Mouse (Mus musculus) embryo, embryonic 9.5 days (tissue): Measurements from ENCODE around the gene Cyp1a1.

ENCODE experiments used
- DNase-seq: peaks from one replicate; pipeline ENCODE4 v3.0.0-alpha.2; 2017; ENCODE audit errors: extremely low spot score

The Cyp1a1 gene

DNA sequence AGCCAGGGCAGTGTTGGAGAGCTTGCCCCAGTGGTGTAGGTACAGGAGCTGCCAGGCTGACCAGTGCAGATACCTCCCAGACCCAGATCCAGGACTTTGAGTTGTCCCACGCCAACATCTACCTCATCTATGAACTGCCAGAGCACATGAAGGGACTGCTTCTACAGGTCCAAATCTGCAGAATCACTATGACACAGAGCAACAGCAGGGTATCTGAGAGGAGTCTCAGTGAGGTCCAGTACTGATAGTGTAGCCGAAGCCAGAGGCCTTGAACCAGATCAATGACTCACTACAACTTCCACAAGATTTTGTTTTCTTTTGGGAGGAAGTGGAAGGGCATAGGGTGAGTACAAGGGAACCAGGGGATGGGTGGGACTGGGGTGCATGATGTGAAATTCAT, at the start of gene Cyp1a1:
Cyp1a1 (plus strand) TSS at position 178 of the 400 bp plus-strand sequence.
- no peak for DNase-seq

DNA sequence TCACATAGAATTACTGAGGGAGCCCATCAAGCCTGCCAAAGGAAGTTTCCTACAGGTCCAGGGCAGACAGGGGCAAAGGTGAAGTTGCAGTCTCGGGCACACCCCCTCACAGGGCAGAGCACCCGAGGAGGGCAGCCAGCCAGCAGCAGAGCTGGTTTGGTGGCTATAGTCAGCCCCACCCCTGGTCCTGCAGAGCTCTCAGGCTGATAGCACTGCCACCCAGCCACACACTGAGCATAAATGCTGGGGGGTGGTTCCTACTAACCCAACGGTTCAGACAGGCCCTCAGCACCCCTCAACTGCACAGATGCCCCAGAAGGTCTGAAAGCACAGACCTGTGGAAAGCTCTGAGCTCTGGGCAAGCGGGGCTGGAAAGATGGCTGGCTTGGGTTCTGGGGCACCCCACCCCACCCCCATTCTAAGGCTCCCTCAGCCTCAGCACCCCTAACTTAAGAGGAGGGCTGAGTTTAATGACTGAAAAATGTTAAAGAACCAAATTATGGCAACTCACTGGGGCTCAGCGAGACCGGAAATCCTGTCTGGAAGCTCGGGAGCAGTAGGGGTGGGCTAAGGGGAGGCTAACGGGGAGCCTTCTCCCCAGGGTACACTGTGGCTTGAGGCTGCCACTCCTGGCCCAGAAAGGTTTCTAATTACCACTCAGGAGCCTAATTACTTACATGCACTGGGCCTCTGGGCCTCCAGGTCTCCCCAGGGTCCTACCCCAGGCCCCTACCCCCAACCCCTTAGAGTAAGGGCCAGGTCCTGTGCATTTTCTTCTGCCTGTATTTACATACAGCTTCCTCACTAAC, 48.9 kb upstream of the Cyp1a1 start:
- no peak for DNase-seq

DNA sequence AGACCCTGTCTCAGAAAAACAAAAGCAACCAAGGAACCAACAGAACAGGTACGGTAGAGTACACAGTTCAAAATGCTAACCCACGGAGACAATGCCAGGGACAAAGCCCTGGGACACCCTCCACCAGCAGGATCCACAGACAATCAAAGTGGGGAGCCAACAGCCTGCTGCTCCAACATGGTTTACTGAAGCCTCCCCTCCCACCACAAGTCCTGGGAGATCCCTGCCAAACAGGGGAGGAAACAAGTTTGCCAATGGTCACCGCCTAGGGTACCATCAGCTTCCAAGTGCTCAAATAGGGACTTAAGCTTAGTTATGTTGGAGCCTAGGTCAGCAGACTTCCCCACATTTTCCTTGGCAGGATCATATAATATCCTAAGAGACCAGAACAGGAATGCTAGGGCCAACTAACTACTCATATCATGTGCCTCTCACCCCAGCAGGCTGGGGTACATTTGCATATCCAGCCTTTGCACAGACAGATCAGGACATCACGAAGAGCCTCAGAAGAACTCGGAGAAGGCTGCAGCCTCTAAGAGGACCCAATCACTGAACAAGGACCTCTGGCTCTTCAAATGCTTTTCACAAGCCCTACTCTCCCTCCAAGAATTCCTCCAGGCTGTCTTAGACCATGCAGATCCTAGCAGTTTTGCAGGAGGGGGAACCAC, 47.9 kb upstream of the Cyp1a1 start:
- no peak for DNase-seq

DNA sequence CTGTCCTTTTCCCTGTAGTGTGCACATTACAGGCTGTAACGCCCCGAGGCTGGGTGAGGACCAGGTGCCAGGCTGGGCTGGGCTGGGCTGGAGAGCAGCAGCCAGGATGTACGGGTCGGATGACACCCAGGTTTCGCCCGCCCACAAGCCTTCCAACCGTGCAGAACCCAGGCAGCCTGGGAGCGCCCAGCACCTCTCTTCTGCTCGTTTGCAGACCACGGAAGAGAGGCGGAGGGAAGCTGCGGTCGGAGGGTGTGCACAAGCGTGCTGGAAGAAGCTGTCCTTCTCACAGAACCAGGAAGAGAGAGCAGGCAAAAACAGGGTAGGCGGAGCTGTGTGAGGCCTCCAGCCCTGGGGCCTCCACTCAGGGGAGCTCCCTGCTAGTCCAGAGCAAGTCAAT, 47.3 kb upstream of the Cyp1a1 start:
- DNase-seq = no peak

DNA sequence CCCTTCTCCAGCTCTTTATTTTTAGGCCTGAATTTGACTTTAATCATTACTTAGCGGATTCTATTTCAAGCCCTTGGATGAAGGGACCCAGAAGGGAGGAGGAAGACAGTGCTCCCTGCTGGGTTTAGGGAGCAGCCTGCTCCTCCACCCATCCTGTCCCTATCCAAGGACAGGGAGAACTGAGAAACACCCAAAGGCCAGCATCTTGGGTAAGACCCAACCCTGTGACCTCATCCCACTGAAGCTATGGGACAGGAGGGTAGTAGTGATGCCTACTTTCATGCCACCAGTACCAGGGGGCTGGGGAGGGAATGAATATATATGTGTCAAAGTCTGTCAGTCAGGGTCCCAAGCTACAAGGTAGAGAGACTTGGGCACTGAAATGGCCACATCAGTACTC, 46.7 kb upstream of the Cyp1a1 start:
- no peak for DNase-seq

DNA sequence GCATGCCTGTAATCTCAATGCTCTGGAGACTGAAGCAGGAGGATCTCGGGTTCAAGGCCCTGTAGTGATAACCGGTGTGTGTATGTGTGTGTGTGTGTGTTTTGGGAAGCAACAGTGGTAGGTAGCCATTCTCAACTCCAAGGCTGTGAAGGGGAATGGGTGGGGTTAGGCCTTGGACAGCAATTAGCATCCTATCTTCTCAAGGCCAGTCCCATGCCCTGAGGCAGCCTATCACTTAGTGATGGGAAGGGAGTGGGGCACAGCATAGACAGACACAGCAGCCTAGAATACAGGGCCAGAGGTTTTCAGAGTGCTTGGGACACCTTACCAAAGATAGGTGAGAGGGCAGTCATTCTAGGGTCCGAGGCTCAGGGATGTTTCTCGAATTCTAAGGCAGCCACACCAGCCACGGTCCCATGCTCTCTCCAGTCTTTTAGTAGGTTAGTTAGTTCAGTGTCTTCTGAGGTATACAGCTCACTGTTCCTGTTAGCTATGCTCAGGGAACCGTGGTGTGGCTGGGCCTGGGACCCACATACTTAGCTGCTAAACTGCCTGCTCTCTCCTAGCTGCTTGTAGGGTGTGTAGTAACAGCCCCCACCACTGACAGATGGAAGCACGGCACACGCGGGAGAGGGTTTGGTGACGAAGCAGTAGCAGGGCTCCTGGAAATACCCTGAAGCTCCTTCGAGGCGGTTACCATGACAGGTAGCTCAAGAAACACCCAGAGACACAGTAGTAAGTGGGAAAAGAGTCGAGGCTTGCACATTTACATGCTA, 45.8 kb upstream of the Cyp1a1 start:
- DNase-seq = no peak

GRCm38 (mm10) chr9:57643169-57643855, 44.4 kb upstream of the Cyp1a1 start:
- DNase-seq = no peak

DNA sequence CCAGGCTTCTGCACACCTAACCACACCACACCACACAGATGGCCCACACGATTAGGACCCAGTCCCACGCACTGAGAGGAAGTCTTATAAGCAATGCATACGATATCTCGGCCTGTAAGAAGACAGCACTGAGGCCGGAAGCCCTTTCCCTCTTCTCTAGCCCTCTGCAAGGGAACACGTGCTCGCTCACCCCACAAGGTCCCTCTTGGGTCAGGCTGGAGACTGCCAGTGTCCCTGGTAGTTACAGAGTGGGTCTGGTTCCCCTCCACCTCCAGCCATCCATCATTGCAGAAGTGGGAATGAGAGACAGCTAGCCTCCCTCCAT, 43.9 kb upstream of the Cyp1a1 start:
- DNase-seq = no peak

- DNase-seq = peak; percentile 46
Observed at GRCm38 (mm10) chr9:57644442-57644943, 43.2 kb upstream of the Cyp1a1 start.

DNA sequence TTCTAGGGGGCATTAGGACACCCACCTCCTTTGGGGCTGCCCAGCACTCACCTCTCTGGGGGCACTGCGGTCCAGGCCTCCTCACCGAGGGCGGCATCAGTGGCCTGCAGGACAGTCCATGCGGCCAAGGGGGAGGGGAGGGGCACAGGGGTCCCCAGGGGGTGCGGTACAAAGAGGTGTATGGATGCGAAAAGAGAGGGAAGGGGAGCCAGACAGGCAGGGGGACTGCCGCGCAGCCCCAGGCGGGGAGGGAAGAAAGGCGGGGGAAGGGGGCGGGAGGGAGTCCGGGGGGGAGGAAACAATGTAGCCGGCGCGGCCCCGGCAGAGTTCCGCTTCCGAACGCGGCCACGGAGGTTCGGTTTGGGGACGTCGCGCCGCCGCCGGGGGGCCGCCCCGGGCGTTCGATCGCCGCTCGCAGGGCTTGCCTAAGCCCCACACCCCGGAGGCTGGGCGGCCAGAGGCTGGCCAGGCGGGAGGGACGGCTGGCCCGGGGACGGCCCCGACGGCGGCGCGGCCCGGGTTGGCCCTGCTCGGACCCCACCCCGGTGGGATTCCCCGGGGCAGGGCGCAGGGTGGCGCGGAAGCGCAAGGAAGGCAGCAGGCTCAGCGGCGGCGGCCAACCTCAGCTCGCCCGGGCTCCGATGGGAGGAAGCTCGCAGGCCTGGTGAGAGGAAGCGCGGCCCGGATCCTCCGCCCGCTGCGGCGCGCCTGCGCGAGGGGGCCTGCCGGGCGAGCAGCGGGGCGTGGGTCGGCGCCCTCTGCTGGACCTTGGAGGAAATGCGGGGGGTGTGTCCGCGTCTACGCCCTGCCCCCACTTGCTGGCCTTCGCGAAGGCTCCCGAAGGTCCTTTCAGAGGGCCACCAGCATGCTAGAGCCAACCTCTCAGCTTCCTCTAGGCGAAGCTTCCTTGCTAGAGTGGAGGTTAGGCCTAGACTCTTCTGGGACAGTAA, 42.5 kb upstream of the Cyp1a1 start:
- peak; percentile 94 for DNase-seq

GRCm38 (mm10) chr9:57646551-57647103, 41.1 kb upstream of the Cyp1a1 start:
- DNase-seq = no peak

DNA sequence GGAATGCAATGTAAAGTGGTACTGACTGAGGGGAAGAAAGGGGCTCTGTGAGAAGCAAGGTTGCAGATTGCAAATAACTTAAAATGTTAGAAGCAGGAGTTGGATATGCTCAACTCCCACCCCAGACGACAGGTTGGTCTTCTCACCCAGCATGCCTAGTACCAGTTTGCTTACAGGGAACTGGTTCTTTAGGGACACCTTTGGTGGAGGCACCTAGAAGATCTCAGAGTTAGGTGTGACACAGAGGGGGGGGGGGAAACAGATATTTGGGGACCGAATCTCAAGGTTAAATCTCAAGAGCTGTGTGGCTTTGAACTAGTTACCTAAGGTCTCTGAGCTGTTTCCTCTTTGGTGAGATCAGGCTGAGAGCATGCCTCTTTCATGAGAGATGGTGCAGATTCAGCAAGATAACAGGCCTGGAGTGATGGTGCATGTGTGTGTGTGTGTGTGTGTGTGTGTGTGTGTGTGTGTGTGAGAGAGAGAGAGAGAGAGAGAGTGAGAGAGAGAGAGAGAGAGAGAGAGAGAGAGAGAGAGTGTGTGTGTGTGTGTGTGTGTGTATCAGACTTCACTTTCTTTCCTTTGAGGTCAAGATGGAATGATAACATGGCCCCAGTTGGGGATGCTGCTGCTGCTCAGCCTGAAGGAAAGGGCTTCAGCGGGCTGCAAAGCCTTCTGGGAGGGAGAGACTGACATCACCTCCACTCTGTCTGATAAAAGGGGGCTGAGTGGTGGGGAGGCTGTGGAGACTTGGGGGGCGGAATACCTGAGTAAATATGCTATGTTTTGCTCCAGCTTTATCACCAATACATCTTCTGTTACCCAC, 40.2 kb upstream of the Cyp1a1 start:
- no peak for DNase-seq

DNA sequence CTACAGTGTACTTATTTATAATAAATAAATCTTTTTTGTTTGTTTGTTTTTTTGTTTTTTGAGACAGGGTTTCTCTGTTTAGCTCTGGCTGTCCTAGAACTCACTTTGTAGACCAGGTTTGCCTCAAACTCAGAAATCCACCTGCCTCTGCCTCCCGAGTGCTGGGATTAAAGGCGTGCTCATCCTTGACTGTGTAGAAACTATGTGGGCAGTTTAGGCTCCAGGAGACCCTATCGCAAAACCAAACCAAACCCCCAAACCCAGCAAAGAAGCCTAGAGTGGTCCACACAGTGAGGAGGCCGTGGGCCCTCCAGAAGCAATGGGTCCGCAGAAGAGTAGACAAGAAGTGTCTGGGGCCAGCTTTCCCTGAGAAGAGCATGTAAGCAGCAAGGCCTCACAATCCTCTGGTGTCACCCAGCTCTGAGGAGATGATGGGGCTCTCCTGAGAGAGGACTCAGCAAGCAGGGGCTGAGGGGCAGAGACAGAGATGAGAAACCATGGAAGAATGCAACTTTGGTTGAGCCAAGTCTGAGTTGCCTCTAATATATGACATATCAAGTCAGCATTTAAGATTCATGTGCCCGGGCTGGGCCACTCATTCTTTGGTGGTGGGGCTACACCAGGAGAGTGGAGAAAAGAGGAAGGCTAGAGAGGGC, 37.5 kb upstream of the Cyp1a1 start:
- DNase-seq = no peak

GRCm38 (mm10) chr9:57650786-57651311, 36.9 kb upstream of the Cyp1a1 start:
- DNase-seq = no peak

- DNase-seq = no peak
Observed at GRCm38 (mm10) chr9:57652351-57652750, 35.4 kb upstream of the Cyp1a1 start.

GRCm38 (mm10) chr9:57652855-57653254, 34.9 kb upstream of the Cyp1a1 start:
- peak; percentile 42 for DNase-seq

GRCm38 (mm10) chr9:57653283-57653682, 34.4 kb upstream of the Cyp1a1 start, which contains the start of gene Csk:
Csk (minus strand) TSS chr9:57653631.
- DNase-seq = no peak

DNA sequence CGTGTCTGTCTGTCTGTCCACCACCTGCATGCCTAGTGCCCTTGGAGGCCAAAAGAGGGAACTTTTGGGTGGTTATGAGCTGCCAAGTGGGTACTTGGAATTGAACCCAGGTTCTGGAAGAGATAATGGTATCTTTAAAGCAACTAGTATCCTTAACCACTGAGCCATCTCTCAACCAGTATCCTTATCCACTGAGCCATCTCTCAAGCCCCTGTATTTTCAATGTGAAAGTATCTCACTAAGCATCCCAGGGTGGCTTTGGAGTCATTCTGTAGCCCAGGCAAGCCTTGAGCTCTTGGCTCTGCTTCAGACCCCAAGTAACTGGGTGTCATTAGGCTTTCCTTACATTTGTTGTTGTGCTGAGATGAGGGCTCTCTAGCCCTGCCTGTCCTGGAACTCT, 32.8 kb upstream of the Cyp1a1 start:
- no peak for DNase-seq

GRCm38 (mm10) chr9:57655749-57656148, 32.0 kb upstream of the Cyp1a1 start:
- peak; percentile 95 for DNase-seq
